Mouse (Mus musculus) MEL-GATA-1-ER (cell line): ENCODE data around the gene Kctd14.
"Not testable (repeated sequence)": the region's sequence is repeated elsewhere in the genome, so short reads cannot be mapped to it uniquely, and the experiment has no call there.

ENCODE experiments used
- DNase-seq: peaks from one replicate; pipeline ENCODE4 v3.0.0-alpha.2; 2012; ENCODE audit warnings: low read depth; ENCODE audit errors: extremely low read depth

Gene Kctd14

GRCm38 (mm10) chr7:97451023-97451422 is at the start of gene Kctd14:
Gene Kctd14 (plus strand): TSS chr7:97451323.
- not testable (repeated sequence) for DNase-seq

GRCm38 (mm10) chr7:97407145-97407544 is 44.0 kb upstream of the Kctd14 start:
- DNase-seq: no peak

- no peak for DNase-seq
These were observed 40.0 kb upstream of the Kctd14 start for GRCm38 (mm10) chr7:97411106-97411505.

GRCm38 (mm10) chr7:97411575-97411974 is 39.5 kb upstream of the Kctd14 start:
- DNase-seq: no peak

- no peak for DNase-seq
These were observed 37.1 kb upstream of the Kctd14 start for GRCm38 (mm10) chr7:97413981-97414380.

- no peak for DNase-seq
These were observed 36.7 kb upstream of the Kctd14 start for GRCm38 (mm10) chr7:97414426-97414825.

- DNase-seq: no peak
These were observed 36.0 kb upstream of the Kctd14 start for GRCm38 (mm10) chr7:97414915-97415687.

- no peak for DNase-seq
These were observed 34.6 kb upstream of the Kctd14 start for GRCm38 (mm10) chr7:97416473-97416872.

- DNase-seq: no peak
These were observed 34.0 kb upstream of the Kctd14 start, which contains the start of gene Thrsp for GRCm38 (mm10) chr7:97416906-97417777. Gene Thrsp (minus strand): TSS chr7:97417730.

GRCm38 (mm10) chr7:97418717-97419116 is 32.4 kb upstream of the Kctd14 start:
- DNase-seq: no peak

- DNase-seq: no peak
These were observed 32.0 kb upstream of the Kctd14 start for GRCm38 (mm10) chr7:97419163-97419562.

- no peak for DNase-seq
These were observed 30.7 kb upstream of the Kctd14 start for GRCm38 (mm10) chr7:97420406-97420805.

GRCm38 (mm10) chr7:97420958-97421651 is 30.0 kb upstream of the Kctd14 start:
- DNase-seq: no peak

GRCm38 (mm10) chr7:97423754-97424153 is 27.4 kb upstream of the Kctd14 start:
- DNase-seq: no peak

- peak; percentile 53 for DNase-seq
These were observed 26.4 kb upstream of the Kctd14 start for GRCm38 (mm10) chr7:97424621-97425245.

GRCm38 (mm10) chr7:97426566-97426965 is 24.6 kb upstream of the Kctd14 start:
- no peak for DNase-seq

- DNase-seq: no peak
These were observed 23.8 kb upstream of the Kctd14 start for GRCm38 (mm10) chr7:97427296-97427695.

GRCm38 (mm10) chr7:97427778-97428420 is 23.2 kb upstream of the Kctd14 start:
- DNase-seq: no peak

GRCm38 (mm10) chr7:97429705-97430104 is 21.4 kb upstream of the Kctd14 start:
- DNase-seq: no peak

- DNase-seq: not testable (repeated sequence)
These were observed 17.6 kb upstream of the Kctd14 start for GRCm38 (mm10) chr7:97433517-97433916.

- no peak for DNase-seq
These were observed 16.6 kb upstream of the Kctd14 start for GRCm38 (mm10) chr7:97434517-97434916.
